Mouse (Mus musculus): ENCODE measurements around the gene D430042O09Rik. TPM values are rescaled to one million over a fixed set of nuclear protein-coding genes. Genes with fewer than 3 reads are reported as not detected.

D430042O09Rik gene
- polyA plus RNA-seq, 1 experiment: 13.0 TPM

DNA sequence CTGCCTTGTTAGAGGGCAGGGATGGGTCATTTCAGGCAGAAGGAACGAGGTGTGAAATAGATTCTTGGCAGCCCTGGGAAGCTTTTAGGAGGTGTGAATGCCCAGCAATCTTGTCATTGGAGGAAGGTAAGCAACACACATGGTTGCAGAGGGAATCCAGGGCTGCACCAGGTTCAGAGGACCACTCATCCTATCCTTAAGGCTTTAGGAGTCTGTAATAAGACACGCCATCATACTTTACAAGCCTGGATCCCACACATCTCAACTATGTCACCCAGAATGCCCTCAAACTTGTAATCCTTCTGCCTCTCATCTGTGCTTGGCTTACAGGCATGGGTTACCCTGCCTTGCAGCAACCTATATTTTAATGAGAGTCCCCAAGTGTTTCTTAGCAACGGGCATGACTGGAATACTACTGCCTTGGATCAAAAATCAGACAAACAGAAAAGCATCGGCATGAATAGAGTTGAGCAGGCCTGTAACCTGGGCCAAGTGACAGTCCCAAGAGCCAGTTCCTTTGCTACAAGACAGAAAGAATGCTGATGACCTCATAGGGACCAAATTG lies 178.5 kb downstream of the D430042O09Rik start:
- Histone ChIP-seq H3K27ac (ENCODE audit: insufficient read depth, low read length) (no peak overlapping the region), H3K4me3 (ENCODE audit: insufficient read depth, low read length) (no peak overlapping the region), H3K4me1 (ENCODE audit: control insufficient read depth, insufficient read depth, low read length) (no peaks in the 10 kb centered on the region)
- no peak for TF ChIP-seq CTCF (IDR thresholded peaks at IDR 0.05; ENCODE audit: borderline replicate concordance, insufficient read depth, low read length)
- no peak for TF ChIP-seq POLR2A (IDR thresholded peaks at IDR 0.05; ENCODE audit: low read depth, low read length)

DNA sequence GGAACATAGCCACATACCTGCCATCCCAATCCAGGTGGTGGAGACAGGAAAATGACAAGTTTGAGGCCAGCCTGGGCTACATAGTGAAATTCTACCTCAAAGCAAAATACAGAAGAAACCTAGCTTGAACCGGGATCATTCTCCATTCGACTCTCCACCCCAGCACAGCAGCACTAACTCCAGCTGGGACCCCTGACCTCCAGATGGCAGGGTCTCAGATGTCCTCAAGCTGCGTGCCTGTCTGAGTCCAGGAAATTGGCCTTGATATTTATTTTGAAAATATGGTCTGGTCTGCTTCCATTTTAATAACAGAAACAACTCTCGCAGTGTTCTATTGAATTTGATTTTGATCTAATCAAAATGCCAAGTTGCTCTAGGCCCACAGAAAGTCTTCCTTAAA lies 179.4 kb downstream of the D430042O09Rik start:
- no peak for TF ChIP-seq CTCF (IDR thresholded peaks at IDR 0.05; ENCODE audit: borderline replicate concordance, insufficient read depth, low read length)
- TF ChIP-seq POLR2A (IDR thresholded peaks at IDR 0.05; ENCODE audit: low read depth, low read length): no peak

DNA sequence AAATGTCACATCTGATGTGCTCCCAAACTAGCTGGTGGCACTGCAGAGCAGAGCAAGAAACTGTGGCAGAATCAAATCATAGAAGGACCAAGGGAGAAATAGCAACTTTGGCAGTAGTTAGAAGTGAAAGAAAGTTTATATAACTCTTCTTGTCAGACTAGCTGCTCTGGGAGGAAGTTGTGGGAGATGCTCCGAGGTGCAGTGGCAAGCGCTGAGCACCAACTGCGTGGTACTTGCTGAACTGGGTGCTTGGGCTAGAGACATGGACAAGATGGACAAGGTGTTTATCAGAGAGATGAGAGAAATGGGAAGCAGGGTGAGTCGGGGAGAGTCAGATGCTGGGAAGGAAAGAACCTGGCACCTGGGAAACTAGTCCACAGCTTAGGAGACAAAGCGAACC lies 180.1 kb downstream of the D430042O09Rik start:
- H3K4me1 ChIP-seq (ENCODE audit: control insufficient read depth, insufficient read depth, low read length): no peaks in the 10 kb centered on the region
- no peak overlapping the region for H3K27ac ChIP-seq (ENCODE audit: insufficient read depth, low read length)
- H3K4me3 ChIP-seq (ENCODE audit: insufficient read depth, low read length): no peak overlapping the region
- no peak for TF ChIP-seq CTCF (IDR thresholded peaks at IDR 0.05; ENCODE audit: borderline replicate concordance, insufficient read depth, low read length)
- TF ChIP-seq POLR2A (IDR thresholded peaks at IDR 0.05; ENCODE audit: low read depth, low read length): no peak

More for the DNA sequence above, 179.4 kb downstream of the D430042O09Rik start:
- Histone ChIP-seq H3K27ac (ENCODE audit: insufficient read depth, low read length) (no peak overlapping the region), H3K4me3 (ENCODE audit: insufficient read depth, low read length) (no peak overlapping the region), H3K4me1 (ENCODE audit: control insufficient read depth, insufficient read depth, low read length) (no peaks in the 10 kb centered on the region)

DNA sequence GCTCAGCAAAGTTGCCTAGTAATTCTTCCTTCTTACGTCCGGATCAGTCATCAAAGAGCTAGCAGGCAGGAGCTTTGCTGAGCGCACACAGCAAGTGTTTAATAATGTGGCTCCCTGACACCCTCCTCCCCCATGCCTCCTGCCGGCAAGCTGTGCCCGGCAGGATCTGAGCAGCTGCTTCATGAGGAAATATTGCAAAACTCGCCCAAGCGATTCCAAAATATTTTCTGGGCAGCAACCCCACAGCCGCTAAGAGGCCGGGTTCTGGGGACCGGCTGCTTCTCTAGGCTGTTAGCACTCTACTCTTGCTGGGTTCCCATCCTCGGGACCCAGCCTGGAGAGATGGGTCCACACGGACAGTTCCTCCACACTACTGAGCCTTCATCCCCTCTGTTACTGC lies 180.7 kb downstream of the D430042O09Rik start:
- Histone ChIP-seq H3K4me1 (ENCODE audit: control insufficient read depth, insufficient read depth, low read length) (no peaks in the 10 kb centered on the region), H3K27ac (ENCODE audit: insufficient read depth, low read length) (no peak overlapping the region), H3K4me3 (ENCODE audit: insufficient read depth, low read length) (no peak overlapping the region)
- TF ChIP-seq POLR2A (IDR thresholded peaks at IDR 0.05; ENCODE audit: low read depth, low read length) (no peak), CTCF (IDR thresholded peaks at IDR 0.05; ENCODE audit: borderline replicate concordance, insufficient read depth, low read length) (no peak)

- Histone ChIP-seq H3K4me1 (ENCODE audit: control insufficient read depth, insufficient read depth, low read length) (no peaks in the 10 kb centered on the region), H3K4me3 (ENCODE audit: insufficient read depth, low read length) (no peak overlapping the region), H3K27ac (ENCODE audit: insufficient read depth, low read length) (no peak overlapping the region)
- TF ChIP-seq CTCF (IDR thresholded peaks at IDR 0.05; ENCODE audit: borderline replicate concordance, insufficient read depth, low read length) (no peak), POLR2A (IDR thresholded peaks at IDR 0.05; ENCODE audit: low read depth, low read length) (no peak)
These were observed 185.9 kb downstream of the D430042O09Rik start for GRCm38 (mm10) chr7:125893621-125894020.

GRCm38 (mm10) chr7:125897059-125897458 lies 189.4 kb downstream of the D430042O09Rik start:
- Histone ChIP-seq H3K4me1 (ENCODE audit: control insufficient read depth, insufficient read depth, low read length) (0 out of 2 replicates have a peak, but pooled peaks cover 3% of the 10 kb centered on the region), H3K27ac (ENCODE audit: insufficient read depth, low read length) (no peak overlapping the region), H3K4me3 (ENCODE audit: insufficient read depth, low read length) (no peak overlapping the region)
- TF ChIP-seq CTCF (IDR thresholded peaks at IDR 0.05; ENCODE audit: borderline replicate concordance, insufficient read depth, low read length): no peak
- TF ChIP-seq POLR2A (IDR thresholded peaks at IDR 0.05; ENCODE audit: low read depth, low read length): no peak

DNA sequence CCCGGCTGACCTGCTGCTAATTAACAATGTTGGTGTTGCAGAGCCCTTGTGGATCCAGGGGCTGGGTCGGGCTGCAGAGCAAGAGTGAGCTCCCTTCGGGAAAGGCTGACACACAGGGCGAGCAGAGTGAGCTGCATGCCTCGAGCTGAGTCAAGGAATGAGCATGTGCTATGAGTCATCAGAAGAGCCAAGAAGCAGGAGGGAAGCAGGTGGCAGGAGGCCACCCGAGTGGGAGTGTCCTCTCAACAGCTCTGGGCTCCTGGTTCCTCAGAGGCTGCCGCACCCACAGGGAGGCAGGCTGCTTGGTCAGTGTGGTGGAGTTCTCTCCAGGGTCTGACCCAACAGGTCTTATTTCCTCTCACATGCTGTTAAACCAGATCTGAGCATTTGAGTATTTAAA lies 191.3 kb downstream of the D430042O09Rik start:
- Histone ChIP-seq H3K27ac (ENCODE audit: insufficient read depth, low read length) (no peak overlapping the region), H3K4me3 (ENCODE audit: insufficient read depth, low read length) (no peak overlapping the region), H3K4me1 (ENCODE audit: control insufficient read depth, insufficient read depth, low read length) (0 out of 2 replicates have a peak, but pooled peaks cover 3% of the 10 kb centered on the region)
- TF ChIP-seq POLR2A (IDR thresholded peaks at IDR 0.05; ENCODE audit: low read depth, low read length) (no peak), CTCF (IDR thresholded peaks at IDR 0.05; ENCODE audit: borderline replicate concordance, insufficient read depth, low read length) (no peak)

GRCm38 (mm10) chr7:125899916-125900315 lies 192.2 kb downstream of the D430042O09Rik start:
- no peak overlapping the region for H3K27ac ChIP-seq (ENCODE audit: insufficient read depth, low read length)
- TF ChIP-seq CTCF (IDR thresholded peaks at IDR 0.05; ENCODE audit: borderline replicate concordance, insufficient read depth, low read length): no peak
- no peak for TF ChIP-seq POLR2A (IDR thresholded peaks at IDR 0.05; ENCODE audit: low read depth, low read length)
- H3K4me3 ChIP-seq (ENCODE audit: insufficient read depth, low read length): no peak overlapping the region

DNA sequence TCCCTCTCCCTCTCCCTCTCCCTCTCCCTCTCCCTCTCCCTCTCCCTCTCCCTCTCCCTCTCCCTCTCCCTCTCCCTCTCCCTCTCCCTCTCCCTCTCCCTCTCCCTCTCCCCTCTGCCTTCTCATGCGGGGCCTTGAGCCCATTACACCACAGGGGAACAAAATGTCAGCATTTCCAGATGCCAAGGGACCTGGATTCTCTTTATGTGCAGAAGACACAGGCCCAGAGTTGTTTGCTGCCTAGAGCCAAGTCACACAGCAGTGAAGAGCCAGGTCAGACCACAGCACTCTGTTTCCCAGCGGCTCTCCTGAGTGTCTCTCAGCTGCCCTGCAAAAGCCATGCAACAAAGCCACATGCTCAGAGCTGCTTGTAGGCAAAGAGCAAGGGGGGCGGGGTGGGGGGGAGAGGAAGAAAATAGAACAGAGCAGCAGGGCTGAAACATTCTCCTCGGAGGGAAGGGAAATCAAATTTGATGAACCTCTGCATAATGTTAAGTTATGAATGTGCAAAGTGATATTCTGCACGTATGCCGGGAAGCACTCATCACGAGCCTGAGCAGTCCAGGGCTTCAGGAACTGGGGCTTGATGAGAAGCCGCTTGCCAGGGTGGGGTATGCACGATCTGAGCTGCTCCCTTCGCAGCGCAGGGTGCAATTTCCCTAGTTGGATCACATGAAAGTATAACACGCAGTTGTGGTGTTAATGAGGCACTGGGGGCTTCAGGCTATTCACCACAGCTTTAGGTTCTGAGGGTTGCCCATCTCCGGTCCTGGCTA lies 192.9 kb downstream of the D430042O09Rik start:
- Histone ChIP-seq H3K27ac (ENCODE audit: insufficient read depth, low read length) (no peak overlapping the region), H3K4me3 (ENCODE audit: insufficient read depth, low read length) (no peak overlapping the region), H3K4me1 (ENCODE audit: control insufficient read depth, insufficient read depth, low read length) (0 out of 2 replicates have a peak, but pooled peaks cover 3% of the 10 kb centered on the region)
- TF ChIP-seq POLR2A (IDR thresholded peaks at IDR 0.05; ENCODE audit: low read depth, low read length) (no peak), CTCF (IDR thresholded peaks at IDR 0.05; ENCODE audit: borderline replicate concordance, insufficient read depth, low read length) (no peak)

More at GRCm38 (mm10) chr7:125899916-125900315, 192.2 kb downstream of the D430042O09Rik start:
- H3K4me1 ChIP-seq (ENCODE audit: control insufficient read depth, insufficient read depth, low read length): 0 out of 2 replicates have a peak, but pooled peaks cover 3% of the 10 kb centered on the region

GRCm38 (mm10) chr7:125920801-125921200 lies 213.1 kb downstream of the D430042O09Rik start:
- no peaks in the 10 kb centered on the region for H3K4me1 ChIP-seq (ENCODE audit: control insufficient read depth, insufficient read depth, low read length)
- no peak overlapping the region for H3K27ac ChIP-seq (ENCODE audit: insufficient read depth, low read length)
- H3K4me3 ChIP-seq (ENCODE audit: insufficient read depth, low read length): no peak overlapping the region
- TF ChIP-seq CTCF (IDR thresholded peaks at IDR 0.05; ENCODE audit: borderline replicate concordance, insufficient read depth, low read length): no peak
- TF ChIP-seq POLR2A (IDR thresholded peaks at IDR 0.05; ENCODE audit: low read depth, low read length): no peak
